Mouse (Mus musculus) liver, adult 2 months (tissue): Measurements from ENCODE around the gene Creb5. TPM values are rescaled to one million over a fixed set of nuclear protein-coding genes. Genes with fewer than 3 reads are reported as not detected.

ENCODE experiments used
- DNase-seq: peaks from one replicate; pipeline ENCODE4 v3.0.0-alpha.2; 2011; ENCODE audit warnings: low read depth, low spot score; ENCODE audit errors: extremely low read depth
- H3K27ac ChIP-seq: fragments of 200-500 bp; replicated peaks from 2 replicates; pipeline ENCODE4 v1.5.1; 2012; ENCODE audit warnings: low read depth, mild to moderate bottlenecking, control low read depth, inconsistent platforms, low read length; ENCODE audit not compliant: insufficient read depth
- H3K27me3 ChIP-seq: fragments of 200-500 bp; 2 replicates; pipeline ENCODE4 v1.6.1; 2012; ENCODE audit warnings: mild to moderate bottlenecking, moderate library complexity, low read length, inconsistent platforms; ENCODE audit not compliant: control insufficient read depth, insufficient read depth
- H3K36me3 ChIP-seq: fragments of 200-500 bp; 2 replicates; pipeline ENCODE4 v1.6.1; 2012; ENCODE audit warnings: low read length, inconsistent platforms; ENCODE audit not compliant: control insufficient read depth, insufficient read depth
- H3K4me1 ChIP-seq: fragments of 200-500 bp; 2 replicates; pipeline ENCODE4 v1.6.1; 2011; ENCODE audit warnings: low read length; ENCODE audit not compliant: control insufficient read depth, insufficient read depth
- H3K4me3 ChIP-seq: fragments of 200-500 bp; 2 replicates; pipeline ENCODE4 v1.5.1; 2011; ENCODE audit warnings: low read depth, mild to moderate bottlenecking, control low read depth, low read length, moderate library complexity; ENCODE audit not compliant: insufficient read depth
- H3K79me2 ChIP-seq: fragments of 200-500 bp; 2 replicates; pipeline ENCODE4 v1.6.1; 2012; ENCODE audit warnings: inconsistent platforms, mild to moderate bottlenecking, low read length, moderate library complexity; ENCODE audit not compliant: control insufficient read depth, insufficient read depth
- H3K9ac ChIP-seq: fragments of 200-500 bp; 2 replicates; pipeline ENCODE4 v1.6.1; 2012; ENCODE audit warnings: low read depth, mild to moderate bottlenecking, control low read depth, inconsistent platforms, low read length
- CTCF ChIP-seq: fragments of 200-500 bp; IDR thresholded peaks from 2 replicates; pipeline ENCODE4 v1.5.1; 2011; ENCODE audit warnings: low read depth, low read length, control low read depth
- POLR2A ChIP-seq: fragments of 200-500 bp; IDR thresholded peaks from 2 replicates; pipeline ENCODE4 v1.6.1; 2011; ENCODE audit warnings: low read length, control low read depth; ENCODE audit not compliant: insufficient read depth; ENCODE audit errors: extremely low read depth
- WGBS: fragments of 180-500 bp; shearing (Covaris S2); methylation state at CpG from one replicate; pipeline ENCODE4 v1.1.7; 2018; 5-methylcytosine and 5-hydroxymethylcytosine counted together
- polyA plus RNA-seq: library from polyadenylated mRNA; depleted of rRNA; stranded (reverse); fragments of >200 nt; gene quantifications from 2 replicates; pipeline ENCODE4 v1.2.3, GENCODE M21; 2012
- total RNA-seq: library from RNA; depleted of rRNA; stranded (reverse); fragments of >200 nt; gene quantifications from 2 replicates; pipeline ENCODE4 v1.2.3, GENCODE M21; 2014

Creb5 gene
- total and polyA plus RNA-seq, 2 experiments = 0.02 to 0.18 TPM

- no peaks in the 10 kb centered on the region; the same call in 1 of the 2 replicates for H3K4me1 ChIP-seq
- H3K9ac ChIP-seq = no peak overlapping the region
- H3K27ac ChIP-seq = no peak overlapping the region
- no peaks in the 10 kb centered on the region for H3K79me2 ChIP-seq
- peaks cover 3% of the 10 kb centered on the region; the same call in 1 of the 2 replicates for H3K27me3 ChIP-seq
- peak; percentile 27 for DNase-seq
- H3K36me3 ChIP-seq = no peaks in the 10 kb centered on the region
- WGBS = 48% methylated on average over 12 of the region's 12 CpGs
- no peak overlapping the region for H3K4me3 ChIP-seq
- no peak for TF ChIP-seq POLR2A
- TF ChIP-seq CTCF = no peak
Observed at GRCm38 (mm10) chr6:53461775-53462770, 175.0 kb downstream of the Creb5 start.

- Histone ChIP-seq H3K79me2 (no peaks in the 10 kb centered on the region), H3K36me3 (no peaks in the 10 kb centered on the region), H3K27me3 (peaks cover 3% of the 10 kb centered on the region; the same call in 1 of the 2 replicates), H3K4me3 (no peak overlapping the region), H3K27ac (no peak overlapping the region), H3K4me1 (no peaks in the 10 kb centered on the region; the same call in 1 of the 2 replicates), H3K9ac (no peak overlapping the region)
- WGBS = 79% methylated on average over 7 of the region's 7 CpGs
- DNase-seq = no peak
- TF ChIP-seq CTCF (no peak), POLR2A (no peak)
Observed at GRCm38 (mm10) chr6:53462802-53463201, 175.7 kb downstream of the Creb5 start.

GRCm38 (mm10) chr6:53463261-53463813 lies 176.3 kb downstream of the Creb5 start:
- no peak overlapping the region for H3K9ac ChIP-seq
- no peak overlapping the region for H3K4me3 ChIP-seq
- no peaks in the 10 kb centered on the region for H3K36me3 ChIP-seq
- H3K27me3 ChIP-seq = peaks cover 6% of the 10 kb centered on the region; the same call in 1 of the 2 replicates
- TF ChIP-seq CTCF = no peak
- no peak for TF ChIP-seq POLR2A
- no peaks in the 10 kb centered on the region for H3K79me2 ChIP-seq
- H3K4me1 ChIP-seq = no peaks in the 10 kb centered on the region; the same call in 1 of the 2 replicates
- 75% methylated on average over 6 of the region's 6 CpGs for WGBS
- no peak overlapping the region for H3K27ac ChIP-seq
- no peak for DNase-seq

GRCm38 (mm10) chr6:53469204-53469603 lies 182.1 kb downstream of the Creb5 start:
- H3K9ac ChIP-seq = no peak overlapping the region
- TF ChIP-seq POLR2A = no peak
- no peak for TF ChIP-seq CTCF
- 65% methylated on average over 4 of the region's 4 CpGs for WGBS
- peaks cover 15% of the 10 kb centered on the region; the same call in 1 of the 2 replicates for H3K27me3 ChIP-seq
- no peak for DNase-seq
- H3K79me2 ChIP-seq = no peaks in the 10 kb centered on the region
- no peaks in the 10 kb centered on the region for H3K36me3 ChIP-seq
- H3K27ac ChIP-seq = no peak overlapping the region
- H3K4me1 ChIP-seq = no peaks in the 10 kb centered on the region
- no peak overlapping the region for H3K4me3 ChIP-seq

DNA sequence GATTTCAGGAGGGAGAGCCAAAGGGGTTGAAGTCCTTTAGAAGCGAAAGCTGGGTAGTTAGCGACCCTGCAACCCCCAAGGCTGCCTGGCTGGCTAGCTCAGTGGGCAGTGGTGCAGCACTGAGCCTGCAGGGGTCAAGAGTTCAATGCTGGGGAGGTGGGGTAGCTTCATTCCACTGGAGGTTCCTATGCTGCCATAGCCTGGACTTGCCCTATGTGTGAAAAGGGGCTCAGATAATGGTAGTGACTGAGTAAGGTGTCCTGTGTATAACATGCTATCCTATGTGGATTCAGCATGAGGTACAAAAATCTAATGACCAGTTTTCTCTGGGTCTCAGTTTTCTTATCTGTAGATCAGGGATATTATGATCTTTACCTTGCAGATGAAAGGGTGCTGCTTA lies 182.6 kb downstream of the Creb5 start:
- no peak overlapping the region for H3K4me3 ChIP-seq
- WGBS = 68% methylated on average over 2 of the region's 2 CpGs
- peaks cover 15% of the 10 kb centered on the region; the same call in 1 of the 2 replicates for H3K27me3 ChIP-seq
- no peaks in the 10 kb centered on the region for H3K79me2 ChIP-seq
- no peaks in the 10 kb centered on the region for H3K4me1 ChIP-seq
- H3K27ac ChIP-seq = no peak overlapping the region
- no peaks in the 10 kb centered on the region for H3K36me3 ChIP-seq
- no peak for TF ChIP-seq POLR2A
- TF ChIP-seq CTCF = no peak
- no peak overlapping the region for H3K9ac ChIP-seq
- DNase-seq = no peak
